Mouse (Mus musculus) hindbrain, postnatal 0 days (tissue): ENCODE measurements at regions not wholly inside any gene's neighbourhood (a gene's known extent, or its start where the extent isn't known, plus 50 kb on each side); places are given as distances from the start of the nearest gene placed in this dataset.

Source experiments
- ATAC-seq: fragments of 200-750 bp; cut with Nextera tagmentation; 2 replicates; pipeline ENCODE4 v1.8.0; 2017; ENCODE audit warnings: mild to moderate bottlenecking, moderate TSS enrichment, moderate library complexity
- DNase-seq: peaks from one replicate; pipeline ENCODE4 v3.0.0-alpha.2; 2015; ENCODE audit warnings: low spot score
- H3K27ac ChIP-seq: fragments of 300-500 bp; sonication (generic); 2 replicates; pipeline ENCODE4 v1.5.1; 2014; ENCODE audit warnings: mild to moderate bottlenecking
- H3K27me3 ChIP-seq: fragments of 300-500 bp; sonication (generic); 2 replicates; pipeline ENCODE4 v1.6.1; 2014; ENCODE audit warnings: low read length, mixed read lengths; ENCODE audit not compliant: insufficient read depth
- H3K36me3 ChIP-seq: fragments of 300-500 bp; sonication (generic); 2 replicates; pipeline ENCODE4 v1.6.1; 2014; ENCODE audit warnings: low read length, mixed read lengths; ENCODE audit not compliant: insufficient read depth
- H3K4me1 ChIP-seq: fragments of 300-500 bp; sonication (generic); 2 replicates; pipeline ENCODE4 v1.6.1; 2014; ENCODE audit warnings: antibody characterized with exemption, low read length, mixed read lengths; ENCODE audit not compliant: insufficient read depth
- H3K4me2 ChIP-seq: fragments of 300-500 bp; sonication (generic); 2 replicates; pipeline ENCODE4 v1.6.1; 2014; ENCODE audit warnings: low read depth, mild to moderate bottlenecking, low read length, moderate library complexity, mixed read lengths
- H3K4me3 ChIP-seq: fragments of 300-500 bp; sonication (generic); 2 replicates; pipeline ENCODE4 v1.5.1; 2014; ENCODE audit warnings: low read length
- H3K9ac ChIP-seq: fragments of 300-500 bp; sonication (generic); replicated peaks from 2 replicates; pipeline ENCODE4 v1.6.1; 2014; ENCODE audit warnings: mild to moderate bottlenecking, low read length, moderate library complexity, mixed read lengths
- H3K9me3 ChIP-seq: fragments of 300-500 bp; sonication (generic); 2 replicates; pipeline ENCODE4 v1.6.1; 2016; ENCODE audit warnings: low read length, mixed read lengths
- CTCF ChIP-seq: IDR thresholded peaks from 2 replicates; pipeline ENCODE4 v1.5.1; 2016; ENCODE audit warnings: antibody characterized with exemption, control low read depth, low read depth
- WGBS: fragments of 180-500 bp; shearing (Covaris S2); extraction: QIAGEN DNeasy Blood & Tissue Kit; methylation state at CpG from one replicate; pipeline ENCODE4 v1.1.7; 2014; 5-methylcytosine and 5-hydroxymethylcytosine counted together

DNA sequence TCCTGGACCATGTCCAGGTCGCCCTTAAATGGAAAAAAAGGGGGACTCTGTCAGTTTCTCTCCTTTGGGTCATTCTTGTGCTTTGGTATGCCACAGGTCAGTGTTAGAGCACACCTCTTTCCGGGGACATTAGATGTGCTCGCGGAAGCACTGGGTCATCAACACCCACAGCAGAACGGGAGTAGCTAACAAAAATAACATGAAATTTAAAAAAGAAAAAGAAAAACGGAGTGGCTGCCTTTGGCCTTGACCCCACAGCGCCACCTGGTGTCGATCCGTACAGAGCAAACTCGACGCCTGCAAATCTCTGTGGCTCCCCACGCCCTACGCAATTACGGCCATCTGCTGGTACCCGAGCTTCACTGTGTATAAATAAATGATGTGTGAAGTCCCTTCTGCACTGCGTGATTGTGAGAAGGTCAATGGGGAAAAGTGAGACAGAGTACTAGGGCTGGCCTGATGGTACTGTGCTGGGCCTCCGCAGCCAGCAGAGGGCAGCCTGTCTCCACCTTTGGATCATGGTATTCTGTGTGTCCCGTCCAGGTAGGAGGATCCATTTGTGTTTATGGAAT lies 99.0 kb upstream of the Slc7a12 start:
- Histone ChIP-seq H3K9me3 (no peaks in the 10 kb centered on the region), H3K27ac (no peak overlapping the region), H3K4me3 (peak overlapping the region; percentile 15; the same call in 1 of the 2 replicates), H3K4me2 (peak overlapping the region; percentile 43), H3K9ac (no peak overlapping the region), H3K36me3 (no peaks in the 10 kb centered on the region), H3K4me1 (no peaks in the 10 kb centered on the region), H3K27me3 (no peaks in the 10 kb centered on the region)
- DNase-seq: peak; percentile 86
- WGBS: 9% methylated on average over 18 of the region's 18 CpGs
- peak; percentile 87 for TF ChIP-seq CTCF
- peak; percentile 96 for ATAC-seq

DNA sequence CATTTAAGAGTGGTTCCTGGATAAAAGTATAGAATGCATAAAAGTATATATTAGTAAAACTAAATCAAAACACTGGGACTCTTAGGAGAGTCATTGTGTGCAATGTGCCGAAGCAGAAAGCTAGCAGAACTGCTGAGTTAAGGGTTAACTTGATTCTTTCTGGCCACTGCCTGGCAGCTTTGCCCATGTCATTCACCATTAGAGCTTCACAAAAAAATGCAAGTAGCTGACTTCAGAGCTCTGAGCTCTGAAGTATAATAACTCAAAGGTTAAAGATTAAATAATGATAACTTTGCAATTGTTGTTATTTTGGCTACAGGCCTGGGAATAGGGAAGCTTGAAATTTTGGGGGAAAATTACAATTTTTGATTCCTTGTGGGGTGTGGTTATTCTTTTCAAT lies 89.8 kb upstream of the Slc7a12 start:
- Histone ChIP-seq H3K27ac (no peak overlapping the region), H3K4me1 (no peaks in the 10 kb centered on the region), H3K36me3 (no peaks in the 10 kb centered on the region), H3K4me3 (no peak overlapping the region), H3K4me2 (no peak overlapping the region), H3K27me3 (no peaks in the 10 kb centered on the region), H3K9me3 (no peaks in the 10 kb centered on the region), H3K9ac (no peak overlapping the region)
- DNase-seq (no peak), ATAC-seq (no peak)
- TF ChIP-seq CTCF: no peak
- WGBS: 74% methylated on average over 1 of the region's 1 CpGs

DNA sequence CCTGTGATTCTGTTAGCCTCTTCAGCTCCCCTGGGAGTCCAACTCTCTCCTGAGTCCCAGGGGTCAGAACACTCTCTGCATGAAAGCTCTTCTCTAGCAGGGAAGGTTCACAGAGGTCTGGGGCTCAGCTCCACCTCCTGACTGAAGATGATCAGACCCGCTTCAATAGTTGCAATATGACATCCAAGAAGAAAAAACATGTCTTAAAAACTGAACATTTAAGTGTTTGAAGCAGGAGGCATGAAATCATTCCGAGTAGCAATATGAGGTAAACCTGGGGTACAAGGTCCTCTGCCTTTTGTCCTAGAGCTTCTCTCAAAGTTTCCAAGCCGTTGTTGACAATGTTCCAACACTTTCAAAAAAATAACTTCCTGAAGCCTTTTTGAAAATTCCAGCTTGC lies 81.8 kb upstream of the Slc7a12 start:
- Histone ChIP-seq H3K9me3 (no peaks in the 10 kb centered on the region), H3K27me3 (no peaks in the 10 kb centered on the region), H3K36me3 (no peaks in the 10 kb centered on the region), H3K9ac (no peak overlapping the region), H3K27ac (no peak overlapping the region), H3K4me3 (no peak overlapping the region), H3K4me2 (no peak overlapping the region), H3K4me1 (no peaks in the 10 kb centered on the region)
- ATAC-seq: no peak
- no peak for TF ChIP-seq CTCF
- DNase-seq: no peak
- WGBS: 86% methylated on average over 3 of the region's 3 CpGs

DNA sequence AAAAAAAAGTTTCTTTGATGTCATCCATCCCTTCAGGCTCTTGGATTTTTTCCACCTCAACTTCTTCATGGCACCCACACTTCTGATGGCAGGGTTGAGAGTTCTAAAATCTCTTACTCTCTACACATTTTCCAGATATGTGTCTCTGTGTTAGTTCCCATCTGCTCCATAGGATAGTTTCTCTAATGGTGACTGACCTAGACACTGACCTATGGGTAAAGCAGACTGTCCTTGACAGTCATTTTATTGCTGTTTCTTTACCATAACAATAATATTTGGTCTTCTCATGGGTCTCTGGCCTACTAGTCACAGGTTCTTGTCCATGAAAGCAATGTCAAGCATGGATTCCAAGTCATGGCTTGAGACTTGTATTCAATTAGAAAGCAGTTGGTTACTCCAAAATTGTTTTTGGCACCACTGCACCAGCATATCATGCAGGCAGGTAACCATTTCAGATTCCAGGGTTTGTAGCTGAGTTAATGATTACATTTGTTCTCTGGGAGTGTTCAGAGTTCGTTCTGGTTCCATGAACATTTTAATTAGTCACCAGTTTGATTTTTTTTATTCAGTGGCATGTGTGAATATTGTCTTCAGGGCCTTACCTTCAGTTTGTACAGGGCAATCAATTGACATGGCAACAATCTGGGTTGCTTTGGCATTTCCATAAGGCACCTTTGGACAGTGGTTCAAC lies 71.9 kb upstream of the Slc7a12 start:
- no peak overlapping the region for H3K4me3 ChIP-seq
- H3K9ac ChIP-seq: no peak overlapping the region
- no peak for TF ChIP-seq CTCF
- H3K27me3 ChIP-seq: no peaks in the 10 kb centered on the region
- no peaks in the 10 kb centered on the region for H3K4me1 ChIP-seq
- 77% methylated on average over 1 of the region's 1 CpGs for WGBS
- no peak overlapping the region for H3K27ac ChIP-seq
- no peak overlapping the region for H3K4me2 ChIP-seq
- no peaks in the 10 kb centered on the region for H3K36me3 ChIP-seq
- ATAC-seq (no peak), DNase-seq (no peak)
- H3K9me3 ChIP-seq: no peaks in the 10 kb centered on the region
